Mouse (Mus musculus) lung, adult 2 months (tissue): ENCODE data around the gene Ptpa.

Source experiments
- CTCF ChIP-seq: fragments of 200-500 bp; IDR thresholded peaks from 2 replicates; pipeline ENCODE4 v1.5.1; 2011; ENCODE audit warnings: mild to moderate bottlenecking, low read length, control low read depth; ENCODE audit not compliant: insufficient read depth
- POLR2A ChIP-seq: fragments of 200-500 bp; IDR thresholded peaks from 2 replicates; pipeline ENCODE4 v1.6.1; 2011; ENCODE audit warnings: low read depth, mild to moderate bottlenecking, control low read depth, low read length, borderline replicate concordance; ENCODE audit errors: extremely low read depth

DNA sequence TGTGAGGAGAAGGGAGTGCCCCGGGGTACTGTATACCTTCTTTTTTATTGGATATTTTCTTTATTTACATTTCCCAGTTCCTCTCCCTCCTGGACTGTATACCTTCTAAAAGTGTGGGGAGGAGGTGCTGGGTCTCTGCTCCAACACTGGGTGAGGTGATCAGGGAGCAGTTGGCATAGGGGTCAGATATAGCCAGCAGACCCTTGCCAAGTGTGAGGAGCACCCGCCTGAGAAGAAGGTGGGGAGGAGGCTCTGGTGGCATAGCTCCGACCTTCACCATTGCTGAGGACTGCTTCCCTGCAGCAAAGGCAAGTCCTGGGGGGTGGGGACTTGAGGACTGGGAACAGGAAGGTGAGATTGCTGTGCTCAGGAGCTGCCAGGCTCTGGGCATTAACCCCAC lies 35.7 kb downstream of the Ptpa start:
- TF ChIP-seq POLR2A: no peak
- no peak for TF ChIP-seq CTCF
